Mouse (Mus musculus) brain, embryonic 14.5 days (tissue): ENCODE measurements around the gene Rab11fip3. TPM values are rescaled to one million over a fixed set of nuclear protein-coding genes. Genes with fewer than 3 reads are reported as not detected.

Experiments used
- DNase-seq: peaks from one replicate; pipeline ENCODE4 v3.0.0-alpha.2; 2011; ENCODE audit warnings: low read depth
- CTCF ChIP-seq: fragments of 200-500 bp; IDR thresholded peaks from 2 replicates; pipeline ENCODE4 v1.5.1; 2012; ENCODE audit warnings: inconsistent platforms, mild to moderate bottlenecking, moderate library complexity, borderline replicate concordance; ENCODE audit not compliant: insufficient read depth, insufficient read length; ENCODE audit errors: extremely low read depth
- POLR2A ChIP-seq: fragments of 200-500 bp; IDR thresholded peaks from 2 replicates; pipeline ENCODE4 v1.6.1; 2012; ENCODE audit warnings: mild to moderate bottlenecking, inconsistent platforms, borderline replicate concordance; ENCODE audit not compliant: poor library complexity, insufficient read depth, insufficient read length, severe bottlenecking; ENCODE audit errors: extremely low read depth
- polyA plus RNA-seq: library from polyadenylated mRNA; depleted of rRNA; stranded (reverse); fragments of >200 nt; gene quantifications from 2 replicates; pipeline ENCODE4 v1.2.3, GENCODE M21; 2012

Gene Rab11fip3
- polyA plus RNA-seq, 1 experiment = 82.4 TPM

- no peak for TF ChIP-seq POLR2A
- no peak for TF ChIP-seq CTCF
- no peak for DNase-seq
These were observed 46.2 kb downstream of the Rab11fip3 start for GRCm38 (mm10) chr17:26023181-26023580.

GRCm38 (mm10) chr17:26021728-26022341 is 47.5 kb downstream of the Rab11fip3 start:
- no peak for TF ChIP-seq CTCF
- TF ChIP-seq POLR2A = no peak
- no peak for DNase-seq

- no peak for DNase-seq
These were observed 48.5 kb downstream of the Rab11fip3 start for GRCm38 (mm10) chr17:26020848-26021347.

GRCm38 (mm10) chr17:26018388-26018787 is 51.0 kb downstream of the Rab11fip3 start:
- TF ChIP-seq POLR2A = no peak
- no peak for TF ChIP-seq CTCF
- no peak for DNase-seq

More at GRCm38 (mm10) chr17:26020848-26021347, 48.5 kb downstream of the Rab11fip3 start:
- TF ChIP-seq POLR2A = no peak
- no peak for TF ChIP-seq CTCF

- no peak for TF ChIP-seq CTCF
- no peak for TF ChIP-seq POLR2A
These were observed 51.4 kb downstream of the Rab11fip3 start for GRCm38 (mm10) chr17:26017949-26018348.

GRCm38 (mm10) chr17:26017021-26017420 is 52.3 kb downstream of the Rab11fip3 start:
- DNase-seq = no peak
- TF ChIP-seq POLR2A (no peak), CTCF (no peak)

More at GRCm38 (mm10) chr17:26017949-26018348, 51.4 kb downstream of the Rab11fip3 start:
- no peak for DNase-seq

GRCm38 (mm10) chr17:26013711-26014110 is 55.6 kb downstream of the Rab11fip3 start:
- DNase-seq = no peak
- TF ChIP-seq POLR2A (no peak), CTCF (no peak)

GRCm38 (mm10) chr17:26011841-26012460 is 57.4 kb downstream of the Rab11fip3 start:
- no peak for TF ChIP-seq POLR2A
- TF ChIP-seq CTCF = peak; percentile 83
- peak; percentile 69 for DNase-seq

- TF ChIP-seq CTCF = peak; percentile 87; the same call in 1 of the 2 replicates
- no peak for TF ChIP-seq POLR2A
- DNase-seq = peak; percentile 88
These were observed 59.8 kb downstream of the Rab11fip3 start for GRCm38 (mm10) chr17:26009540-26009939.

- no peak for DNase-seq
- TF ChIP-seq CTCF = no peak
- TF ChIP-seq POLR2A = no peak
These were observed 60.6 kb downstream of the Rab11fip3 start for GRCm38 (mm10) chr17:26008787-26009186.

- no peak for DNase-seq
- TF ChIP-seq POLR2A (no peak), CTCF (no peak)
These were observed 61.0 kb downstream of the Rab11fip3 start for GRCm38 (mm10) chr17:26008331-26008730.

GRCm38 (mm10) chr17:26007646-26008045 is 61.7 kb downstream of the Rab11fip3 start:
- no peak for DNase-seq
- no peak for TF ChIP-seq POLR2A
- TF ChIP-seq CTCF = no peak

GRCm38 (mm10) chr17:26005731-26006450 is 63.5 kb downstream of the Rab11fip3 start:
- no peak for TF ChIP-seq POLR2A

GRCm38 (mm10) chr17:26004711-26005110 is 64.6 kb downstream of the Rab11fip3 start:
- TF ChIP-seq CTCF = no peak
- no peak for TF ChIP-seq POLR2A
- DNase-seq = no peak

More at GRCm38 (mm10) chr17:26005731-26006450, 63.5 kb downstream of the Rab11fip3 start:
- DNase-seq = no peak

- TF ChIP-seq POLR2A = no peak
- no peak for TF ChIP-seq CTCF
- no peak for DNase-seq
These were observed 65.5 kb downstream of the Rab11fip3 start for GRCm38 (mm10) chr17:26003864-26004263.
